Mouse (Mus musculus): ENCODE results near the gene Dact2.

DNA sequence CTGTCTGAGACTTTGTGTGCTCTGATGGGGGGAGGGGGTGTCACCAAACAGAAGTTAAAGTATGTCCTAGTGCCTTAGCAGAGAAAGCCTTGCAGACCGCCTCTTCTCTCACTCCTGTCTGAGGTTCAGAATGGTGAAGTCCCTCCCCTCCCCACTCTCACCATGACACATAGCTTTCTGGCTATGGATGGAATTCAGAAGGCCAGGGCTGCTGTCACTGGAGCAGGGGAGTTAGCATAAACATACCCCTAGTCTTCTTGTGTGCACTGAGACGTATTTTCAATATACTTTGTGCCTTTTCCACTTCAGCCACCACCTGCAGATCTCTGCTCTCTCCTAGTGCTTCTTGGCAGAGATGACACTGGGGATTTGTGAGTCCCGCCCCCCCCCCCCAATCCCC lies 31.9 kb downstream of the Dact2 start:
- TF ChIP-seq CTCF (IDR thresholded peaks at IDR 0.05; ENCODE audit: low read depth): no peak
- TF ChIP-seq EP300 (IDR thresholded peaks at IDR 0.05; ENCODE audit: low read depth): no peak
